Mouse (Mus musculus) lung, adult 10 weeks (tissue): Measurements from ENCODE around the gene Cyp2g1. TPM values are rescaled to one million over a fixed set of nuclear protein-coding genes. Genes with fewer than 3 reads are reported as not detected.

ENCODE experiments used
- polyA plus RNA-seq: library from polyadenylated mRNA; stranded (reverse); fragments of 350-450 nt; fragmentation: Illumina TruSeq; extraction: RNeasy Lipid Tissue Mini Kit (QIAGEN cat#74804); gene quantifications from one replicate; pipeline ENCODE4 v1.2.3, GENCODE M21; 2014; ENCODE audit warnings: low read depth, low replicate concordance; ENCODE audit not compliant: insufficient read depth

Gene Cyp2g1
- not detected for polyA plus RNA-seq

GRCm38 (mm10) chr7:26808592-26808991 is at the start of gene Cyp2g1:
Cyp2g1 (plus strand) TSS chr7:26808892.

GRCm38 (mm10) chr7:26835059-26835458 is 26.4 kb downstream of the Cyp2g1 start, which contains the start of gene Cyp2a5:
Cyp2a5 (plus strand) TSS chr7:26835305.

Other genes with a start within 250 kb of the Cyp2g1 start
- gene Vmn1r185, start 190.4 kb upstream of the Cyp2g1 start, polyA plus RNA-seq, result not detected
- not detected for gene Cyp2b23, start 122.5 kb upstream of the Cyp2g1 start, polyA plus RNA-seq
- not detected for gene Cyp2b19, start 51.8 kb upstream of the Cyp2g1 start, polyA plus RNA-seq
- gene Cyp2a5, start 26.4 kb downstream of the Cyp2g1 start, polyA plus RNA-seq, result 29.1 TPM
- gene Cyp2a22, start 130.5 kb downstream of the Cyp2g1 start, polyA plus RNA-seq, result not detected
- gene Cyp2a12, start 220.2 kb downstream of the Cyp2g1 start, polyA plus RNA-seq, result not detected